Mouse (Mus musculus): ENCODE measurements at regions not wholly inside any gene's neighbourhood (a gene's known extent, or its start where the extent isn't known, plus 50 kb on each side); places are given as distances from the start of the nearest gene placed in this dataset.

GRCm38 (mm10) chr13:101550526-101550925 lies 217.5 kb downstream of the Pik3r1 start:
- no peak for ATAC-seq (ENCODE audit: low FRiP score)
- H3K36me3 ChIP-seq (replicated peaks): no peaks in the 10 kb centered on the region
- no peak overlapping the region for H3K9ac ChIP-seq
- H3K4me1 ChIP-seq: peaks cover 10% of the 10 kb centered on the region
- no peaks in the 10 kb centered on the region for H3K9me3 ChIP-seq
- 72% methylated on average over 5 of the region's 5 CpGs for WGBS
- H3K27ac ChIP-seq: no peak overlapping the region
- H3K4me2 ChIP-seq: no peak overlapping the region
- H3K4me3 ChIP-seq (replicated peaks): no peak overlapping the region
- no peaks in the 10 kb centered on the region for H3K27me3 ChIP-seq

- no peak overlapping the region for H3K27ac ChIP-seq
- no peaks in the 10 kb centered on the region for H3K27me3 ChIP-seq
- no peak overlapping the region for H3K4me2 ChIP-seq
- peaks cover 5% of the 10 kb centered on the region for H3K4me1 ChIP-seq
- H3K36me3 ChIP-seq (replicated peaks): no peaks in the 10 kb centered on the region
- no peak overlapping the region for H3K9ac ChIP-seq
- ATAC-seq (ENCODE audit: low FRiP score): no peak
- H3K9me3 ChIP-seq: no peaks in the 10 kb centered on the region
- no peak overlapping the region for H3K4me3 ChIP-seq (replicated peaks)
- WGBS: 71% methylated on average over 6 of the region's 6 CpGs
These were observed 220.1 kb downstream of the Pik3r1 start for GRCm38 (mm10) chr13:101547887-101548286.

GRCm38 (mm10) chr13:101547365-101547764 lies 220.7 kb downstream of the Pik3r1 start:
- Histone ChIP-seq H3K36me3 (replicated peaks) (no peaks in the 10 kb centered on the region), H3K9ac (no peak overlapping the region), H3K9me3 (no peaks in the 10 kb centered on the region), H3K4me3 (replicated peaks) (no peak overlapping the region), H3K27ac (no peak overlapping the region), H3K4me2 (no peak overlapping the region), H3K4me1 (peaks cover 5% of the 10 kb centered on the region), H3K27me3 (no peaks in the 10 kb centered on the region)
- WGBS: 88% methylated on average over 2 of the region's 2 CpGs
- ATAC-seq (ENCODE audit: low FRiP score): no peak

- Histone ChIP-seq H3K9me3 (no peaks in the 10 kb centered on the region), H3K27me3 (no peaks in the 10 kb centered on the region), H3K4me3 (replicated peaks) (no peak overlapping the region), H3K4me2 (no peak overlapping the region), H3K9ac (no peak overlapping the region), H3K27ac (no peak overlapping the region), H3K4me1 (peaks cover 10% of the 10 kb centered on the region), H3K36me3 (replicated peaks) (no peaks in the 10 kb centered on the region)
- no peak for ATAC-seq (ENCODE audit: low FRiP score)
- 27% methylated on average over 6 of the region's 6 CpGs for WGBS
These were observed 222.5 kb downstream of the Pik3r1 start for GRCm38 (mm10) chr13:101545344-101546181.

- H3K9ac ChIP-seq: no peak overlapping the region
- H3K27me3 ChIP-seq: no peaks in the 10 kb centered on the region
- no peaks in the 10 kb centered on the region for H3K9me3 ChIP-seq
- H3K4me3 ChIP-seq (replicated peaks): no peak overlapping the region
- peak; percentile 27; the same call in 1 of the 2 replicates for ATAC-seq (ENCODE audit: low FRiP score)
- H3K36me3 ChIP-seq (replicated peaks): no peaks in the 10 kb centered on the region
- H3K4me2 ChIP-seq: no peak overlapping the region
- no peak overlapping the region for H3K27ac ChIP-seq
- WGBS: 46% methylated on average over 14 of the region's 14 CpGs
- H3K4me1 ChIP-seq: peaks cover 8% of the 10 kb centered on the region; the same call in 1 of the 2 replicates
These were observed 227.4 kb downstream of the Pik3r1 start for GRCm38 (mm10) chr13:101540391-101541191.

- H3K27ac ChIP-seq: no peak overlapping the region
- H3K9ac ChIP-seq: no peak overlapping the region
- H3K27me3 ChIP-seq: no peaks in the 10 kb centered on the region
- H3K4me1 ChIP-seq: peaks cover 21% of the 10 kb centered on the region
- no peak overlapping the region for H3K4me3 ChIP-seq (replicated peaks)
- 89% methylated on average over 1 of the region's 1 CpGs for WGBS
- no peaks in the 10 kb centered on the region for H3K9me3 ChIP-seq
- ATAC-seq (ENCODE audit: low FRiP score): no peak
- H3K36me3 ChIP-seq (replicated peaks): no peaks in the 10 kb centered on the region
- no peak overlapping the region for H3K4me2 ChIP-seq
These were observed 229.9 kb downstream of the Pik3r1 start for GRCm38 (mm10) chr13:101538110-101538509.

GRCm38 (mm10) chr13:101536019-101536418 lies 232.0 kb downstream of the Pik3r1 start:
- H3K9ac ChIP-seq: no peak overlapping the region
- H3K36me3 ChIP-seq (replicated peaks): no peaks in the 10 kb centered on the region
- peaks cover 20% of the 10 kb centered on the region for H3K4me1 ChIP-seq
- ATAC-seq (ENCODE audit: low FRiP score): no peak
- no peak overlapping the region for H3K27ac ChIP-seq
- no peaks in the 10 kb centered on the region for H3K27me3 ChIP-seq
- H3K4me2 ChIP-seq: no peak overlapping the region
- WGBS: 96% methylated on average over 1 of the region's 1 CpGs
- no peaks in the 10 kb centered on the region for H3K9me3 ChIP-seq
- H3K4me3 ChIP-seq (replicated peaks): no peak overlapping the region

GRCm38 (mm10) chr13:101535331-101535866 lies 232.6 kb downstream of the Pik3r1 start:
- no peak overlapping the region for H3K4me3 ChIP-seq (replicated peaks)
- peaks cover 14% of the 10 kb centered on the region for H3K4me1 ChIP-seq
- no peak overlapping the region for H3K27ac ChIP-seq
- no peaks in the 10 kb centered on the region for H3K9me3 ChIP-seq
- 89% methylated on average over 3 of the region's 3 CpGs for WGBS
- H3K4me2 ChIP-seq: no peak overlapping the region
- H3K9ac ChIP-seq: no peak overlapping the region
- H3K36me3 ChIP-seq (replicated peaks): no peaks in the 10 kb centered on the region
- H3K27me3 ChIP-seq: no peaks in the 10 kb centered on the region
- ATAC-seq (ENCODE audit: low FRiP score): no peak

- Histone ChIP-seq H3K4me2 (no peak overlapping the region), H3K9ac (no peak overlapping the region), H3K9me3 (no peaks in the 10 kb centered on the region), H3K36me3 (replicated peaks) (no peaks in the 10 kb centered on the region), H3K27me3 (no peaks in the 10 kb centered on the region), H3K4me3 (replicated peaks) (no peak overlapping the region), H3K4me1 (peaks cover 13% of the 10 kb centered on the region), H3K27ac (no peak overlapping the region)
- WGBS: 44% methylated on average over 6 of the region's 6 CpGs
- no peak for ATAC-seq (ENCODE audit: low FRiP score)
These were observed 233.5 kb downstream of the Pik3r1 start for GRCm38 (mm10) chr13:101534490-101534889.

GRCm38 (mm10) chr13:101532913-101533312 lies 235.1 kb downstream of the Pik3r1 start:
- H3K4me1 ChIP-seq: peaks cover 13% of the 10 kb centered on the region
- H3K4me2 ChIP-seq: no peak overlapping the region
- H3K4me3 ChIP-seq (replicated peaks): no peak overlapping the region
- H3K27me3 ChIP-seq: no peaks in the 10 kb centered on the region
- no peaks in the 10 kb centered on the region for H3K9me3 ChIP-seq
- H3K27ac ChIP-seq: no peak overlapping the region
- no peak overlapping the region for H3K9ac ChIP-seq
- ATAC-seq (ENCODE audit: low FRiP score): no peak
- 78% methylated on average over 4 of the region's 4 CpGs for WGBS
- H3K36me3 ChIP-seq (replicated peaks): no peaks in the 10 kb centered on the region

- no peaks in the 10 kb centered on the region for H3K9me3 ChIP-seq
- H3K9ac ChIP-seq: no peak overlapping the region
- H3K27ac ChIP-seq: no peak overlapping the region
- H3K27me3 ChIP-seq: no peaks in the 10 kb centered on the region
- no peaks in the 10 kb centered on the region for H3K36me3 ChIP-seq (replicated peaks)
- no peak overlapping the region for H3K4me2 ChIP-seq
- no peak for ATAC-seq (ENCODE audit: low FRiP score)
- WGBS: 88% methylated on average over 5 of the region's 5 CpGs
- H3K4me3 ChIP-seq (replicated peaks): no peak overlapping the region
- no peaks in the 10 kb centered on the region for H3K4me1 ChIP-seq
These were observed 240.3 kb downstream of the Pik3r1 start for GRCm38 (mm10) chr13:101527691-101528090.

GRCm38 (mm10) chr13:101524781-101525180 lies 243.2 kb downstream of the Pik3r1 start:
- H3K4me1 ChIP-seq: no peaks in the 10 kb centered on the region
- 88% methylated on average over 3 of the region's 3 CpGs for WGBS
- no peak for ATAC-seq (ENCODE audit: low FRiP score)
- no peak overlapping the region for H3K4me3 ChIP-seq (replicated peaks)
- no peaks in the 10 kb centered on the region for H3K27me3 ChIP-seq
- H3K36me3 ChIP-seq (replicated peaks): no peaks in the 10 kb centered on the region
- H3K4me2 ChIP-seq: no peak overlapping the region
- H3K9ac ChIP-seq: no peak overlapping the region
- no peaks in the 10 kb centered on the region for H3K9me3 ChIP-seq
- H3K27ac ChIP-seq: no peak overlapping the region

All from forebrain, embryonic 12.5 days (tissue).